Mouse (Mus musculus) kidney, embryonic 16.5 days (tissue): ENCODE measurements around the gene Prdm15. TPM values are rescaled to one million over a fixed set of nuclear protein-coding genes. Genes with fewer than 3 reads are reported as not detected.

Experiments used
- ATAC-seq: fragments of 200-750 bp; cut with Nextera tagmentation; 2 replicates; pipeline ENCODE4 v1.8.0; 2017; ENCODE audit warnings: moderate TSS enrichment; ENCODE audit not compliant: low FRiP score, low TSS enrichment
- H3K27ac ChIP-seq: fragments of 300-500 bp; sonication (generic); 2 replicates; pipeline ENCODE4 v1.5.1; 2014; ENCODE audit warnings: low read length
- H3K27me3 ChIP-seq: fragments of 300-500 bp; sonication (generic); 2 replicates; pipeline ENCODE4 v1.6.1; 2014; ENCODE audit warnings: low read length, control low read depth, mixed read lengths; ENCODE audit not compliant: insufficient read depth
- H3K36me3 ChIP-seq: fragments of 300-500 bp; sonication (generic); 2 replicates; pipeline ENCODE4 v1.6.1; 2014; ENCODE audit warnings: low read length, control low read depth, mixed read lengths; ENCODE audit not compliant: insufficient read depth
- H3K4me1 ChIP-seq: fragments of 300-500 bp; sonication (generic); 2 replicates; pipeline ENCODE4 v1.6.1; 2014; ENCODE audit warnings: low read length, control low read depth, mixed read lengths; ENCODE audit not compliant: insufficient read depth
- H3K4me2 ChIP-seq: fragments of 300-500 bp; sonication (generic); replicated peaks from 2 replicates; pipeline ENCODE4 v1.6.1; 2014; ENCODE audit warnings: low read depth, low read length
- H3K4me3 ChIP-seq: fragments of 300-500 bp; sonication (generic); 2 replicates; pipeline ENCODE4 v1.5.1; 2014; ENCODE audit warnings: mild to moderate bottlenecking, low read length
- H3K9ac ChIP-seq: fragments of 300-500 bp; sonication (generic); replicated peaks from 2 replicates; pipeline ENCODE4 v1.6.1; 2014; ENCODE audit warnings: low read length
- H3K9me3 ChIP-seq: fragments of 300-500 bp; sonication (generic); 2 replicates; pipeline ENCODE4 v1.6.1; 2016; ENCODE audit warnings: low read length, control low read depth
- WGBS: fragments of 180-500 bp; shearing (Covaris S2); extraction: QIAGEN DNeasy Blood & Tissue Kit; methylation state at CpG from one replicate; pipeline ENCODE4 v1.1.7; 2014; 5-methylcytosine and 5-hydroxymethylcytosine counted together
- polyA plus RNA-seq: library from polyadenylated mRNA; unstranded; fragments of >200 nt; fragmentation: Nextera tagmentation; extraction: Ambion mirVana; gene quantifications from 2 replicates; pipeline ENCODE4 v1.2.1, GENCODE M21; 2015

The Prdm15 gene
- 11.8 and 11.9 TPM in 2 replicates for polyA plus RNA-seq

GRCm38 (mm10) chr16:97851741-97852319, at the start of gene Prdm15:
Gene Prdm15 (minus strand): TSS chr16:97851850.
- H3K4me3 ChIP-seq: peak within 1 kb of the TSS; percentile 84
- peak within 1 kb of the TSS; percentile 99 for H3K27ac ChIP-seq
- under 1% methylated on average over 28 of the region's 31 CpGs for WGBS
- H3K4me1 ChIP-seq: peaks cover 18% of the 10 kb centered on the region
- H3K36me3 ChIP-seq: 0 out of 2 replicates have a peak, but pooled peaks cover 4% of the 10 kb centered on the region
- H3K4me2 ChIP-seq: peak within 1 kb of the TSS; percentile 60
- no peaks in the 10 kb centered on the region for H3K9me3 ChIP-seq
- ATAC-seq: peak; percentile 92
- peak within 1 kb of the TSS; percentile 99 for H3K9ac ChIP-seq
- no peaks in the 10 kb centered on the region for H3K27me3 ChIP-seq

- Histone ChIP-seq H3K9me3 (no peaks in the 10 kb centered on the region), H3K4me2 (no peak overlapping the region), H3K27ac (peak overlapping the region; percentile 11; the same call in 1 of the 2 replicates), H3K4me3 (no peak overlapping the region), H3K27me3 (no peaks in the 10 kb centered on the region), H3K4me1 (no peaks in the 10 kb centered on the region), H3K9ac (no peak overlapping the region), H3K36me3 (0 out of 2 replicates have a peak, but pooled peaks cover 6% of the 10 kb centered on the region)
- ATAC-seq: no peak
- WGBS: 54% methylated on average over 5 of the region's 5 CpGs
These were observed 45.8 kb upstream of the Prdm15 start for GRCm38 (mm10) chr16:97897346-97898024.

GRCm38 (mm10) chr16:97887762-97888161, 36.1 kb upstream of the Prdm15 start:
- no peak overlapping the region for H3K9ac ChIP-seq
- H3K27ac ChIP-seq: no peak overlapping the region
- H3K27me3 ChIP-seq: no peaks in the 10 kb centered on the region
- H3K36me3 ChIP-seq: peaks cover 12% of the 10 kb centered on the region; the same call in 1 of the 2 replicates
- H3K4me1 ChIP-seq: no peaks in the 10 kb centered on the region
- no peak overlapping the region for H3K4me2 ChIP-seq
- H3K4me3 ChIP-seq: no peak overlapping the region
- ATAC-seq: no peak
- H3K9me3 ChIP-seq: no peaks in the 10 kb centered on the region

GRCm38 (mm10) chr16:97883696-97884095, 32.0 kb upstream of the Prdm15 start:
- no peak for ATAC-seq
- no peak overlapping the region for H3K4me3 ChIP-seq
- H3K36me3 ChIP-seq: peaks cover 9% of the 10 kb centered on the region
- H3K4me2 ChIP-seq: no peak overlapping the region
- no peaks in the 10 kb centered on the region for H3K4me1 ChIP-seq
- no peaks in the 10 kb centered on the region for H3K9me3 ChIP-seq
- WGBS: 86% methylated on average over 1 of the region's 1 CpGs
- H3K27me3 ChIP-seq: no peaks in the 10 kb centered on the region
- H3K27ac ChIP-seq: no peak overlapping the region
- no peak overlapping the region for H3K9ac ChIP-seq

- H3K4me1 ChIP-seq: no peaks in the 10 kb centered on the region
- no peak for ATAC-seq
- H3K4me3 ChIP-seq: no peak overlapping the region
- no peak overlapping the region for H3K9ac ChIP-seq
- H3K36me3 ChIP-seq: peaks cover 9% of the 10 kb centered on the region
- H3K9me3 ChIP-seq: no peaks in the 10 kb centered on the region
- H3K4me2 ChIP-seq: no peak overlapping the region
- H3K27ac ChIP-seq: no peak overlapping the region
- no peaks in the 10 kb centered on the region for H3K27me3 ChIP-seq
These were observed 31.2 kb upstream of the Prdm15 start for GRCm38 (mm10) chr16:97882891-97883290.

- H3K4me1 ChIP-seq: no peaks in the 10 kb centered on the region
- H3K4me2 ChIP-seq: no peak overlapping the region
- peaks cover 9% of the 10 kb centered on the region for H3K36me3 ChIP-seq
- ATAC-seq: no peak
- H3K27ac ChIP-seq: no peak overlapping the region
- WGBS: 75% methylated on average over 1 of the region's 1 CpGs
- H3K9ac ChIP-seq: no peak overlapping the region
- H3K27me3 ChIP-seq: no peaks in the 10 kb centered on the region
- H3K9me3 ChIP-seq: no peaks in the 10 kb centered on the region
- no peak overlapping the region for H3K4me3 ChIP-seq
These were observed 27.5 kb upstream of the Prdm15 start for GRCm38 (mm10) chr16:97879134-97879533.

- no peak for ATAC-seq
- H3K27ac ChIP-seq: no peak overlapping the region
- H3K9ac ChIP-seq: no peak overlapping the region
- no peaks in the 10 kb centered on the region for H3K9me3 ChIP-seq
- H3K36me3 ChIP-seq: peaks cover 18% of the 10 kb centered on the region
- WGBS: 92% methylated on average over 3 of the region's 3 CpGs
- no peak overlapping the region for H3K4me3 ChIP-seq
- H3K4me1 ChIP-seq: no peaks in the 10 kb centered on the region
- H3K27me3 ChIP-seq: no peaks in the 10 kb centered on the region
- H3K4me2 ChIP-seq: no peak overlapping the region
These were observed 25.9 kb upstream of the Prdm15 start for GRCm38 (mm10) chr16:97877502-97877901.

- Histone ChIP-seq H3K9me3 (no peaks in the 10 kb centered on the region), H3K36me3 (peaks cover 18% of the 10 kb centered on the region), H3K4me2 (no peak overlapping the region), H3K9ac (no peak overlapping the region), H3K4me3 (no peak overlapping the region), H3K27me3 (no peaks in the 10 kb centered on the region), H3K4me1 (0 out of 2 replicates have a peak, but pooled peaks cover 3% of the 10 kb centered on the region), H3K27ac (no peak overlapping the region)
- no peak for ATAC-seq
- 89% methylated on average over 4 of the region's 4 CpGs for WGBS
These were observed 23.5 kb upstream of the Prdm15 start for GRCm38 (mm10) chr16:97875101-97875500.

GRCm38 (mm10) chr16:97874376-97874775, 22.7 kb upstream of the Prdm15 start:
- Histone ChIP-seq H3K27me3 (no peaks in the 10 kb centered on the region), H3K4me3 (no peak overlapping the region), H3K4me1 (0 out of 2 replicates have a peak, but pooled peaks cover 3% of the 10 kb centered on the region), H3K27ac (no peak overlapping the region), H3K36me3 (peaks cover 13% of the 10 kb centered on the region; the same call in 1 of the 2 replicates), H3K4me2 (no peak overlapping the region), H3K9ac (no peak overlapping the region), H3K9me3 (no peaks in the 10 kb centered on the region)
- 37% methylated on average over 1 of the region's 1 CpGs for WGBS
- ATAC-seq: no peak

GRCm38 (mm10) chr16:97872657-97873056, 21.0 kb upstream of the Prdm15 start:
- no peak overlapping the region for H3K4me2 ChIP-seq
- 0 out of 2 replicates have a peak, but pooled peaks cover 3% of the 10 kb centered on the region for H3K4me1 ChIP-seq
- H3K27ac ChIP-seq: peak overlapping the region; percentile 13; the same call in 1 of the 2 replicates
- H3K9ac ChIP-seq: no peak overlapping the region
- ATAC-seq: peak; percentile 69; the same call in 1 of the 2 replicates
- no peaks in the 10 kb centered on the region for H3K9me3 ChIP-seq
- H3K4me3 ChIP-seq: no peak overlapping the region
- no peaks in the 10 kb centered on the region for H3K27me3 ChIP-seq
- 66% methylated on average over 5 of the region's 5 CpGs for WGBS
- H3K36me3 ChIP-seq: peaks cover 19% of the 10 kb centered on the region
